Mouse (Mus musculus) cerebellum, adult (tissue): ENCODE measurements around the gene Gba2.
"Not testable (repeated sequence)": the region's sequence is repeated elsewhere in the genome, so short reads cannot be mapped to it uniquely, and the experiment has no call there.

ENCODE experiments used
- ATAC-seq: cut with Nextera tagmentation; 2 replicates; pipeline ENCODE4 v1.9.2; 2017; ENCODE audit warnings: mild to moderate bottlenecking, moderate library complexity, mixed read lengths; ENCODE audit not compliant: insufficient number of reproducible peaks, low FRiP score, low TSS enrichment

Gene Gba2

DNA sequence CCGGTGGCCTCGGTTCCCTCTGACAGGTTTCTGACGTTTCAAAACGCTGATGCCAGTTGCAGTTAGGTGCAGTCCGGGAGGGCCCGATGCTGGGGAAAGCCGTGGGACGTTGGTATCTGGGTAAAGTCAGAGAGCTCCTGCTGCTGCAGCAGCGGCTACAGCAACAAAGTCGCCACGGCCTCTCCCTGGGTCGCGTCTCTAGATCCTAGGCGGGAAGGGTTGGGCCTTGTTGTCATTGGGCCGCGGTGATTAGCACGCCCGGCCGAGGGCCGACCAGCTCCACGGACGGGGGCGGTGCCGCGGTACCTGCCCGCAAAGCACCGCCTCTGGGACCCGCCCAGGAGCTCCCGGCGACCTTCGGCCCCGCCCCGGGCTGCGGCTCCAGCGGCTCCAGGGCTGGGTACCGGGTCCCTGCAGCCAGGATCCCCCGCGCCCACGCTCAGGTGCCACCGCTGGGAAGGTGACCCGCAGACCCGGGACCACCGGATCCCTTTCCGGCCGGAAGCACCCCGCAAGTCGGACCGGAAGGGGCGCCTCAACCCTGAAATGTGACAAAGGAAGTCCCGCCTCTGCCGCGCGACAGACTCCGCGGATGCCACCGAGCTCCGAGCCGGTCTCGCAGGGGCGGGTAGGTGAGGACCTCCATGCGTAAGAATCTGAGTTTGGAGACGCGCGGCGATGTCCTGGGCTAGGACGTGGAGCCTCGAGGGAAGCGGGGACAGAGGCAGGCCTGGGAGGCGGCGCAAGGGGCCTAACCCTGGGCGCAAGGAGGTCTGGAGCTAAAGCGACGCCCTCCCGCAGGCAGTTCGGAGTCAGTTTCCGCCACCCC lies at the start of gene Gba2, which contains the start of gene Rgp1:
Gene Gba2 (minus strand): TSS at position 498 of the 829 bp plus-strand sequence.
Gene Rgp1 (plus strand): TSS at position 340 of the 829 bp plus-strand sequence.
- ATAC-seq, result peak; percentile 91

GRCm38 (mm10) chr4:43620146-43620778 lies 41.6 kb upstream of the Gba2 start:
- no peak for ATAC-seq

DNA sequence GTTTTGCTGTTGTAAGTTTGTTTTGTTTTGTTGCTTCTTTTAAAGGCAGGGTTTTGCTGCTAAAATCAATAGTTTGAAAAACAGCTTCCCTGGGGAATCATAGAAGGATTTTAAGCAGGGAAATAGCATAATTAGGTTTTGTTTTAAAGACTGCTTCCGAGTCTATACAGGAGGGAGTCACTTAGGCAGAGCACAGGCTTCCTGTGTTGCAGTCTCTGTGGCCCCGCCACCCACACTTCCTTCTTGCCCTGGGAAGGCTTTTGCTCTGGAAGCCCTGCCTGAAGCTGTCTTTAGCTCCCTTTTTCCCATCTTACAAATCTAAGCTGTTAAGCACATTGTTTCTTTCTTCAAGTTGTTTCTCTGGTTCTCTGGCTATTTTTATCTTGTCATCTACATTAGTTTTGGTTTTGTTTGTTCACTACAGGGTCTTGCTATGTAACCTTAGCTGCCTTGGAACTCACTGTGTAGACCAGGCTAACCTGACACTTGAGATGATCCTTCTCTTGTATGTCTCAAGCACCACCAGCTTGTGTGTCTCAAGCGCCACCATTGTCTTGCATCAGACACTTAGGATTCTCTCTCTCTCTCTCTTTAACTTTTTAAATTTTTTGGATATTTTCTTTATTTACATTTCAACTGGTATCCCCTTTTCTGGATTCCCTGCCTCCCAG lies 34.5 kb upstream of the Gba2 start:
- ATAC-seq, result no peak

- ATAC-seq, result no peak
Observed at GRCm38 (mm10) chr4:43612534-43612933, 33.9 kb upstream of the Gba2 start.

DNA sequence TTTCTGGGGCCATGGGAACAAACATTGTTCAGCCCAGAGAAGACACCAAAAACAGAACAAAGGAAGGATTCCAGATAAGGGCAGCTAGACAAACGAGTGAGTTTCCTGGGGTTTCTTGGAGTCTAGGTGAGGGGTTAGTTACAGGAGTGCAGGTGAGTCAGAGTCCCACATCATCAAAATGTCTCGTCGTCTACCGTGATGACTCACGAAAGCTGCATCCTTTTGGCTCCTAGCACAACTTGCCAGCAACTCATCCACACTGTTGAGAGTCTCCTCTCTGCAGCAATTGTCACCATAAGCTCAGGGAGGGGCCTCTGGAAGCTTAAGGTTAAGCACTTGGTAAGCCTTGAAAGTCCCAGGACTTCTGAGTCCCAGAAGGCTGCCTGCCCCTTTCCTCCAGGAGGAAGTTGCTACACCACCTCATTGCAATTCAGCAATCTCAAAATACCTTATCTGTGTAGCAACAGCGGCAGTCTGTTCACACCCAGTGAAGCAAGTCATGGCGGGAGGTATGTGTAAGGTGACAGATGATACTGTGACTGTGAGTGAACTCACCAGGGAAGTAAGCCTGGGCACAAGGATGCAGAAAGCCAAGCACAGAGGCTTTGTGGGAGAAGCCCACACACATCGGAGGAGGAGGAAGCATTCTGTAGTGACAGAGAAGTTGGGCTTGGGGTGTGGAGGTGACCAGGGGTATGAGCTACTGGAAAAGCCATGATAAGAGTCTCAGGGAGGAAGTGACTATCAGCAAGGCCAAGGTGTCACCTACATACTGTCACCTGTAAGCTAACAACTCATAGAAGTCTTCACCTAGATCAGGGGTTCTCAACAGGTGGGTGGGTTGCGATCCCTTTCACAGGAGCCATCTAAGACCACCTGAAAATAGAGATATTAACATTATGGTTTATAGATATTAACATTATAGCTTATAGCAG lies 26.3 kb upstream of the Gba2 start:
- ATAC-seq, result no peak

DNA sequence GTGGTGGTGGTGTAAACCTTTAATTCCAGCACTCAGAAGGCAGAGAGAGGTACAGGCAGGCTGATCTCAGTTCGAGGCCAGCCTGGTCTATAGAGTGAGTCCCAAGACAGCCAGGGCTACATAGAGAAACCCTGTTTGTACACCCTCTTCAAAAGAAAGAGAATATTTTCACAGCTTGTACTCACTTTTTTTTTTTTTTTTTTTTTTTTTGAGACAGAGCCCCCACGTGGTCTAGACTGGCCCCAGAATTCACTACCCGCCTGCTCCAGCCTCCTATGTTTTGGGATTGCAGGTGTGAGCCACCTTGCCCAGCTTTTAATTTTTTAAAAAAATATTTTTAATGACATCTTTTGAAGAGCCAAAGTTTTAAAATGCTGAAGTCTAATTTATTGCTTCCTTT lies 25.4 kb upstream of the Gba2 start:
- no peak for ATAC-seq

DNA sequence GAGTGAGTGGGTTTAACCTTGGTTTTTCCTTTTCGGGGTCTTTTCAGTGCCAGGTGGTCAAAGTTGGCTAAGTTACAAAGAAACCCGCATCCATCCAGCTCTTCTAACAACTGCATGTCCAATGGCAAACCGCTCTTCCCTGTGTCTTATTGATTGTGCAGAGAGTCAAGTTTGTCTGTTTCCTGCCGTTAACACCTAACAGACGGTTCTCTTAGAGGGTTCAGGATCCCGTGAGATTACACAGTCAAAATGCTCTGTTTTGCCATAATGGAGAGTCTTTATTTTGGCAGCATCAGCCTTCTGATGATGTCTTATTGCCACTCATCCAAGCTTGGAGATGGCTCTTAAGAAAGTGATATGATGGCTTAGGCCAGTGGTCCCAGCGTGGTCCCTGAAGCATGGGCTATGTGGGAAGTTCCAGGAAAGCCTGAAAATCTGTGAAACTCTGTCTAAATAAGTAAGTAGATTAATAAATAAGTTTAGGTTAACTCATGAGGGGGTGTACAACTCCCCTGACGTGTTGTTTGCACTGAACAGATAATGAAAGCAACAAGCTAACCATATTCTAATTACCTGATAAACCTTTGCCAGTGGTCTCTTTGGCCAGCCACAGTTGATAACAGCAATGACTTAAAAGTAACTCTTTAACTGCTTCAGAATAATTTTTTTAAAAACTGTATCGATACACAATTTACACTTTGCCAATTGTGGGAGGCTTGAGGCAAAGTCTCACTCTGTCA lies 21.7 kb upstream of the Gba2 start:
- ATAC-seq, result no peak

GRCm38 (mm10) chr4:43598650-43599380 lies 20.1 kb upstream of the Gba2 start:
- ATAC-seq, result no peak

GRCm38 (mm10) chr4:43598200-43598599 lies 19.5 kb upstream of the Gba2 start:
- no peak for ATAC-seq

GRCm38 (mm10) chr4:43596597-43596996 lies 17.9 kb upstream of the Gba2 start:
- ATAC-seq, result not testable (repeated sequence)

DNA sequence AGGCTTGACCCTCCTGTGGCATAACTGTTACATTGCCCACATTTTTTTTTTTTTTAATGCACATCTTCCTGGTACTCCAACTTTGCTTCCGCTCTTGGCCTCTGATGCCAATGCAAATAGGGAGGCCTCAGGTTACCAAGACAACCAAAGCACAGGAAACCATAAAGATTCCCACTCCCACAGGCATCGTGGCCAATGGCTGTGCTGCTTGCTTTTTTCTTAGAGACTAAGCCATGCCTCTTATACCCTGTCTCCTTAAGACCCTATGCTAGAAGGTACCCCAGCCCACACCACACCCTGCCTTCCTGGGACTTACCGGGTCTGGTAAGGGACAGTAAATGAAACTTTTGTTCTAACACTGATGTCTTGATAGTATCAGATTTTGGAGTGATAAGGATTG lies 14.8 kb upstream of the Gba2 start:
- ATAC-seq, result no peak

DNA sequence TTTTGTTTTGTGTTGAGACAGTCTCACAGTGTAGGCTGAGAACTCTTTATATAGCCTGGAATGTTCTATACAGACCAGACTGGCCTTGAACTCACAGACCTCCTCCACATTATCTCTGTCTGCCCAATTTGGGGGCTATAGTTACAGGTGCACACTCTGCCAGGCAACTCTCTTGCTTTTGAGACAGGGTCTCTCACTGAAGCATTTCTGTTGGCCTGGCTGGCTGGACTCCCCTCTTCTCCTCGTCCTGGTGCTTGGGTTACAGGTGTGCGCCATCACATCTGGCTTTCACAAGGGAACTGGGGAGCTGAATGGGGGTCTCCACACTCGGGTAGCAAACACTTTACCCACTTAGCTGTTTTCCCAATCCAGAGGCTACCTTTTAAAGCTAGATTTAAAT lies 13.3 kb upstream of the Gba2 start:
- no peak for ATAC-seq

DNA sequence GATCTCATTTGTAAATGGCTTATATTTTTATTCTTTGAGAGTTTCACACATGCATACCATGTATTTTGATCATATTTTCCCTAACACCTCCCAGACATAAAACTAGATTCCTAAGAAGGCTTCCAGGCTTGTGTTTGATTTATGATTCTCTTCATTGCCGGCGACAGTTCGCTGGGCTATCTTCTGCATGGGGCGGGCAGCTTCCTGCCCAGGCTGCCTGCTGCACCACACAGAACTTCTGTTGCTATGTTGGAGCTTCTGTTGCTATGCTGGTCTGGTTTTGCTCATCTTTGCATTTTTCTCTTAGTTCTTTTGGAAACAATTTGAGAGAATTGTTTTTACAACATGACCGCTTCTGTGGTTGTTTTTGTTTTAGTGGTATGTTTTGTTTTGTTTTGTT lies 12.9 kb upstream of the Gba2 start:
- ATAC-seq, result no peak

GRCm38 (mm10) chr4:43587681-43588080 lies 9.0 kb upstream of the Gba2 start:
- no peak for ATAC-seq

- ATAC-seq, result no peak
Observed at GRCm38 (mm10) chr4:43586411-43586810, 7.7 kb upstream of the Gba2 start.

DNA sequence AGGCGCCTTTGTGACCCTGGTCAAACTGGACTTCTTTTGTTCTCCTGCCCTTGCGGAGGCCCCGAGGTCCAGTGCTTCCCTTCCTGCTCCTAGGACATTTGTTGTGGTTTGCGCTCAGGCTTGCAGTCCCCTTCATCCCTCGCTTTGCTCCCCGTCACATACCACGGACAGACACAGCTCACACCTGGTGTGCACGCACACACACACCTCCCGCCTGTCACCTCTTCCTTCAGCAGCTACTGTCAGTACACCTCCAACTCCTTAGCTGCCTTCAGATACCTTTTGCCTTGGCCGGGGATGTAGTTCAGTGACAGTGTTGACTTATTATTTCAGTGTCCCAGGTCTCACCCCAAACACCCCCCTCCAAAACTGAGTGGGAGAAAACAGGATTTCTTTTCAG lies 7.0 kb upstream of the Gba2 start:
- no peak for ATAC-seq

DNA sequence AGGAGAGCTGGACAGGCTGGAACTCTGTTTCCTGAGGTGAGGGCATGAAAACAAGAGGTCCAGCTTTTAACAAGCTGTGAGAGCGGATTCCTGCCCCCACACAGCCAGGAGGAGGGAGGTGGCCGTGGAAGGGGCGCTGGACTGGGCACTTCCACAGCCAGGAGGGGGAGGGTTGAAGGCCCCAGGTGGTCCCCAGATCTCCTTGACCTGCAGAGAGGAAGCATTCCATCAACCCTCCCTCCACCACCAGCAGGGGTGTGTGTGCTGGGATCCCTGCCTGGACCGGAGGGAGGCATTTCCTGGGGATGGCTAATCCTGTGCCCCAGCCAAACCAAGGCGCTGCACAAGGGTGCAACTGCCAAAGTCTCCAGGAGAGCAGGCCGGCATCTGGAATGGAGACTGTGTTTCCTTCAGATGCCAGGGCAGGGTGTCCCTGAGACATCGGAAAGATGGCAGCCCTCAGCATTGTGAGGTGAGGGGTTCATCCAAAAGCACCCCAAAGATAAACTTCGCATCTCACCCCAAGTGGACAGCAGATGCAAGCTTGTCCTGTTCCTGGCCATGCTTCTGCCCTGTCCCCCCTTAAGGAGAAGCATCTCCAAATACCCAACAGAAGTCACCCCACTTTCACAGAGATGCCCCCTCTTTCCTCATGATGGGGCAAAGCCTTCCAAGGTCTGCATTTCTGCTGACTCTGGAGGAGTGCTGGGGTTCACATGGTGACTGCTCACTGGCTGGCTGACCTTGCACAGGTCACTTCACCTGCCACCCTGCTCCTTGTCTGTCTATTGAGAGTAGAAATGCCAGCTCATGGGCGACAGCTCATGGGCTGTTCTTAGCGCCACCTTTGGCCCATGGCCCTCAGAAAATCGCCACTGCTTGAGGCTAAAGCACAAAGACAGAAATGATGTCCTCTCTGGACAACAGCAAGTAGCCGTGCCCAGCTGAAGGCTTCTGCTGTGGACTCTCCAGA lies 6.1 kb upstream of the Gba2 start, which contains the start of gene Msmp:
Gene Msmp (minus strand): TSS at position 51 of the 973 bp plus-strand sequence.
- 0 out of 2 replicates have a peak, but pooled peaks have one; percentile 20 for ATAC-seq

- ATAC-seq, result no peak
Observed at GRCm38 (mm10) chr4:43583421-43583820, 4.7 kb upstream of the Gba2 start.
